ENCODE assay signal across 13 mouse cellular contexts in genomic region chr11:97334400-97334799, GRCm38 (mm10). TPM values are rescaled to one million over a fixed set of nuclear protein-coding genes. Genes with fewer than 3 reads are reported as not detected.
"Had no signal": no experiment of that assay in that cellular context is flagged by ENCODE, and none has a peak within 500 bp of the region (broad histone marks: within the 10 kb centered on the region; RNA-seq: fewer than 3 reads in every experiment).

No protein-coding gene starts in this region.

- DNase-seq: lung, adult 2 months; lung, postnatal 14 days; spleen, adult 18-20 months; thymus, postnatal 4 days had no signal

- ATAC-seq: inflammation-experienced regulatory T-cells, adult 6 months; intestine, postnatal 0 days; midbrain, embryonic 13.5 days had no signal

- H3K9ac ChIP-seq: liver, embryonic 15.5 days; midbrain, embryonic 13.5 days; stomach, embryonic 15.5 days had no signal

- H3K27me3 ChIP-seq: stomach, embryonic 15.5 days had no signal

- H3K9me3 ChIP-seq: limb, embryonic 10.5 days; liver, embryonic 15.5 days; megakaryocyte, embryonic 14.5 days; midbrain, embryonic 13.5 days; stomach, embryonic 15.5 days had no signal

- H3K4me2 ChIP-seq: liver, embryonic 15.5 days; midbrain, embryonic 13.5 days; stomach, embryonic 15.5 days had no signal

- H3K4me3 ChIP-seq: left cerebral cortex, adult 2 months; limb, embryonic 10.5 days; liver, embryonic 15.5 days; megakaryocyte, embryonic 14.5 days; midbrain, embryonic 13.5 days; stomach, embryonic 15.5 days had no signal

- H3K27ac ChIP-seq: left cerebral cortex, adult 2 months; liver, embryonic 15.5 days; macrophage; midbrain, embryonic 13.5 days had no signal

RNA-seq across cellular contexts. Expression of gene Gpr179, which starts 17.5 kb away (rescaled TPM):
- polyA plus RNA-seq: liver, embryonic 15.5 days had no signal
